Mouse (Mus musculus) stomach, postnatal 0 days (tissue): ENCODE measurements around the gene Tmem161a.

Source experiments
- CTCF ChIP-seq: IDR thresholded peaks from 2 replicates; pipeline ENCODE4 v1.5.1; 2016; ENCODE audit warnings: antibody characterized with exemption, low read depth, mild to moderate bottlenecking, moderate library complexity
- EP300 ChIP-seq: optimal IDR thresholded peaks from 2 replicates; pipeline ENCODE3; 2016; ENCODE audit warnings: antibody characterized with exemption

- no peak for TF ChIP-seq EP300
- no peak for TF ChIP-seq CTCF
Observed at GRCm38 (mm10) chr8:70204757-70205156, 32.6 kb downstream of the Tmem161a start.
